Mouse (Mus musculus): Measurements from ENCODE around the gene Gm8369.
"Not testable (repeated sequence)": the region's sequence is repeated elsewhere in the genome, so short reads cannot be mapped to it uniquely, and the experiment has no call there.

Gene Gm8369

GRCm38 (mm10) chr19:11516845-11517244 is 31.1 kb downstream of the Gm8369 start:
- no peak for DNase-seq

GRCm38 (mm10) chr19:11517373-11517772 is 31.6 kb downstream of the Gm8369 start:
- DNase-seq = not testable (repeated sequence)

- not testable (repeated sequence) for DNase-seq
Observed at GRCm38 (mm10) chr19:11518356-11518755, 32.6 kb downstream of the Gm8369 start.

GRCm38 (mm10) chr19:11520146-11520545 is 34.4 kb downstream of the Gm8369 start:
- DNase-seq = no peak

- DNase-seq = no peak
Observed at GRCm38 (mm10) chr19:11533421-11533820, 47.7 kb downstream of the Gm8369 start.

GRCm38 (mm10) chr19:11533888-11534445 is 48.2 kb downstream of the Gm8369 start:
- no peak for DNase-seq

GRCm38 (mm10) chr19:11536593-11536992 is 50.9 kb downstream of the Gm8369 start, which contains the start of gene Ms4a4d:
Gene Ms4a4d (plus strand): TSS chr19:11536801.
- DNase-seq = no peak

GRCm38 (mm10) chr19:11537336-11537735 is 51.6 kb downstream of the Gm8369 start:
- no peak for DNase-seq

GRCm38 (mm10) chr19:11540166-11540821 is 54.6 kb downstream of the Gm8369 start:
- not testable (repeated sequence) for DNase-seq

- not testable (repeated sequence) for DNase-seq
Observed at GRCm38 (mm10) chr19:11544383-11544782, 58.6 kb downstream of the Gm8369 start.

- DNase-seq = no peak
Observed at GRCm38 (mm10) chr19:11547911-11548310, 62.2 kb downstream of the Gm8369 start.

GRCm38 (mm10) chr19:11554726-11555125 is 69.0 kb downstream of the Gm8369 start:
- DNase-seq = no peak

GRCm38 (mm10) chr19:11559560-11559959 is 73.8 kb downstream of the Gm8369 start:
- DNase-seq = not testable (repeated sequence)
